ENCODE assay signal across 8 mouse cellular contexts in the genomic region with DNA sequence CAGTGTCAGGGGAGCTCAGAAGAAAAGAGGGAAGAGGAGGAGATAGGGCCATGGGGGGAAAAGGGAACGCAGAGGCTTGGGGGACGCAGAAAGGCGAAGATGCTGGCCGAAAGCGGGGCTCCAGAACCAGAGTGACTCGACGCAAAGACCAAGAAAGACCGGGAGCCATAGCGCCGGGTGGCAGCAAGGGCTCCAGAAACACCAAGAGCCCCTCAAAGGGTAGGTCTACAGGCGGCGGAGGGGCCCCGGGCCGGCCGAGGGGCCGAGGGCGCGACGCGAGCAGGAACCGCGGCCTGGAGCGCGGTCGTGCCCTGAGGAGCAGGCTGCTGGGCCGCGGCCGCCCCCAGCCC. TPM values are rescaled to one million over a fixed set of nuclear protein-coding genes. Genes with fewer than 3 reads are reported as not detected.
A peak's percentile ranks its signal among the peaks of the same experiment; 100 is the strongest.
DNase-seq lines count a peak whose midpoint lies in the region; ATAC-seq and TF ChIP-seq lines count a peak whose summit lies in the region.

No protein-coding gene starts in this region.

- H3K4me3 ChIP-seq in left cerebral cortex, adult 2 months = peak overlapping the region; percentile 87
- peak overlapping the region; percentile 99 for H3K4me3 ChIP-seq in embryonic facial prominence, embryonic 13.5 days
- H3K4me3 ChIP-seq in limb, embryonic 11.5 days (ENCODE audit: low read depth, low read length) = peak overlapping the region; percentile 100
- H3K4me3 ChIP-seq in neural tube, embryonic 14.5 days (ENCODE audit: low read depth, low read length) = peak overlapping the region; percentile 89

- WGBS in embryonic facial prominence, embryonic 13.5 days = under 1% methylated on average over 28 of the region's 28 CpGs
- 0% methylated on average over 28 of the region's 28 CpGs for WGBS in limb, embryonic 11.5 days
- WGBS in neural tube, embryonic 14.5 days = 0% methylated on average over 26 of the region's 28 CpGs

- H3K36me3 ChIP-seq in embryonic facial prominence, embryonic 13.5 days = peaks cover 38% of the 10 kb centered on the region
- peaks cover 28% of the 10 kb centered on the region for H3K36me3 ChIP-seq in limb, embryonic 11.5 days (ENCODE audit: control insufficient read depth, insufficient read depth, low read length)
- H3K36me3 ChIP-seq in neural tube, embryonic 14.5 days (ENCODE audit: control insufficient read depth, insufficient read depth, low read length) = peaks cover 28% of the 10 kb centered on the region

- peak overlapping the region; percentile 96 for H3K27ac ChIP-seq in left cerebral cortex, adult 2 months
- H3K27ac ChIP-seq in embryonic facial prominence, embryonic 13.5 days = peak overlapping the region; percentile 98
- H3K27ac ChIP-seq in limb, embryonic 11.5 days (replicated peaks; ENCODE audit: low read depth, low read length) = peak overlapping the region; percentile 91
- peak overlapping the region; percentile 92 for H3K27ac ChIP-seq in neural tube, embryonic 14.5 days (ENCODE audit: low read depth, low read length)

- DNase-seq in left cerebral cortex, adult 2 months (ENCODE audit: extremely low spot score in 1 of 2, low spot score in 2 of 2) = no peak
- no peak for DNase-seq in left cerebral cortex, postnatal 25 days (ENCODE audit: low spot score in 2 of 2)
- no peak for DNase-seq in limb, embryonic 11.5 days (ENCODE audit: low spot score)
- DNase-seq in thymus, postnatal 25 days = no peak
- DNase-seq in thymus, postnatal 14 days = no peak
- no peak for DNase-seq in ovary, adult 18-20 months (ENCODE audit: low spot score)

- no peak for ATAC-seq in embryonic facial prominence, embryonic 13.5 days (ENCODE audit: insufficient number of reproducible peaks, insufficient read depth, low FRiP score, low TSS enrichment, low read depth)
- no peak for ATAC-seq in limb, embryonic 11.5 days (ENCODE audit: insufficient number of reproducible peaks, low FRiP score, low TSS enrichment, low read depth)
- ATAC-seq in neural tube, embryonic 14.5 days (ENCODE audit: low read depth) = no peak; the same call in 1 of the 2 replicates

- H3K4me2 ChIP-seq in embryonic facial prominence, embryonic 13.5 days = peak overlapping the region; percentile 94
- peak overlapping the region; percentile 96 for H3K4me2 ChIP-seq in limb, embryonic 11.5 days (ENCODE audit: low read depth, severe bottlenecking)
- peak overlapping the region; percentile 89 for H3K4me2 ChIP-seq in neural tube, embryonic 14.5 days (ENCODE audit: low read depth, low read length)

- no peaks in the 10 kb centered on the region for H3K9me3 ChIP-seq in embryonic facial prominence, embryonic 13.5 days
- H3K9me3 ChIP-seq in limb, embryonic 11.5 days (ENCODE audit: control insufficient read depth, low read length) = no peaks in the 10 kb centered on the region
- H3K9me3 ChIP-seq in neural tube, embryonic 14.5 days (ENCODE audit: control insufficient read depth, low read length) = no peaks in the 10 kb centered on the region

- TF ChIP-seq CTCF in left cerebral cortex, adult 2 months (IDR thresholded peaks at IDR 0.05) = no peak

- peak overlapping the region; percentile 100 for H3K9ac ChIP-seq in embryonic facial prominence, embryonic 13.5 days
- H3K9ac ChIP-seq in limb, embryonic 11.5 days (ENCODE audit: low read length) = peak overlapping the region; percentile 99
- H3K9ac ChIP-seq in neural tube, embryonic 14.5 days (replicated peaks; ENCODE audit: low read depth, low read length) = peak overlapping the region; percentile 98

- H3K27me3 ChIP-seq in embryonic facial prominence, embryonic 13.5 days = no peaks in the 10 kb centered on the region
- no peaks in the 10 kb centered on the region for H3K27me3 ChIP-seq in limb, embryonic 11.5 days (ENCODE audit: control insufficient read depth, insufficient read depth, low read length)
- H3K27me3 ChIP-seq in neural tube, embryonic 14.5 days (ENCODE audit: control insufficient read depth, insufficient read depth, low read length) = no peaks in the 10 kb centered on the region

- H3K4me1 ChIP-seq in embryonic facial prominence, embryonic 13.5 days = peaks cover 27% of the 10 kb centered on the region
- peaks cover 11% of the 10 kb centered on the region; the same call in 1 of the 2 replicates for H3K4me1 ChIP-seq in limb, embryonic 11.5 days (ENCODE audit: control insufficient read depth, insufficient read depth, low read length)
- H3K4me1 ChIP-seq in neural tube, embryonic 14.5 days (ENCODE audit: control insufficient read depth, insufficient read depth, low read length) = peaks cover 26% of the 10 kb centered on the region

- intact Hi-C loops in left cerebral cortex, adult 2 months (cut with DNase I) = loop anchor here (1.0 kb wide), 1 partner anchor 29 kb away; a partner anchor contains a TSS
- intact Hi-C loops in left cerebral cortex, postnatal 25 days (cut with DNase I) = loop anchor here (1.0 kb wide), 1 partner anchor 29 kb away; a partner anchor contains a TSS

RNA-seq across cellular contexts. Expression of a gene that starts 0.5 kb away (rescaled TPM):
- total RNA-seq in left cerebral cortex, adult 2 months (2021) = 100 to 1,000 TPM; 285 to 321 TPM
- 100 to 1,000 TPM; 268 to 285 TPM for total RNA-seq in left cerebral cortex, postnatal 25 days (2021)
- polyA plus RNA-seq in embryonic facial prominence, embryonic 13.5 days (2015; fragmentation: Nextera tagmentation; extraction: Ambion mirVana) = 193 and 244 TPM in 2 replicates
- 215 and 234 TPM in 2 replicates for polyA plus RNA-seq in limb, embryonic 11.5 days (2014; fragmentation: Nextera tagmentation; extraction: Ambion mirVana)
- polyA plus RNA-seq in neural tube, embryonic 14.5 days (2014; fragmentation: Nextera tagmentation; extraction: Ambion mirVana) = 181 and 195 TPM in 2 replicates

RNA-seq across cellular contexts. Expression of a gene that starts 11.7 kb away (rescaled TPM):
- 10 to 100 TPM in 1 of 2 experiments, 1 to 10 TPM in 1; 8.0 to 14.4 TPM for total RNA-seq in left cerebral cortex, adult 2 months (2021)
- 10 to 100 TPM; 10.8 to 11.1 TPM for total RNA-seq in left cerebral cortex, postnatal 25 days (2021)
- polyA plus RNA-seq in embryonic facial prominence, embryonic 13.5 days (2015; fragmentation: Nextera tagmentation; extraction: Ambion mirVana) = 8.1 and 9.8 TPM in 2 replicates
- 3.4 and 3.9 TPM in 2 replicates for polyA plus RNA-seq in limb, embryonic 11.5 days (2014; fragmentation: Nextera tagmentation; extraction: Ambion mirVana)
- polyA plus RNA-seq in neural tube, embryonic 14.5 days (2014; fragmentation: Nextera tagmentation; extraction: Ambion mirVana) = 6.7 and 10.7 TPM in 2 replicates

RNA-seq across cellular contexts. Expression of a gene that starts 24.0 kb away (rescaled TPM):
- 1 to 10 TPM; 6.4 to 7.4 TPM for total RNA-seq in left cerebral cortex, adult 2 months (2021)
- 10 to 100 TPM in 1 of 2 experiments, 1 to 10 TPM in 1; 6.1 to 10.1 TPM for total RNA-seq in left cerebral cortex, postnatal 25 days (2021)
- 13.1 and 16.1 TPM in 2 replicates for polyA plus RNA-seq in embryonic facial prominence, embryonic 13.5 days (2015; fragmentation: Nextera tagmentation; extraction: Ambion mirVana)
- polyA plus RNA-seq in limb, embryonic 11.5 days (2014; fragmentation: Nextera tagmentation; extraction: Ambion mirVana) = 4.0 and 4.7 TPM in 2 replicates
- 3.7 and 8.8 TPM in 2 replicates for polyA plus RNA-seq in neural tube, embryonic 14.5 days (2014; fragmentation: Nextera tagmentation; extraction: Ambion mirVana)

RNA-seq across cellular contexts. Expression of a gene that starts 29.2 kb away (rescaled TPM):
- 100 to 1,000 TPM; 304 to 307 TPM for total RNA-seq in left cerebral cortex, adult 2 months (2021)
- total RNA-seq in left cerebral cortex, postnatal 25 days (2021) = 100 to 1,000 TPM; 286 to 292 TPM
- polyA plus RNA-seq in embryonic facial prominence, embryonic 13.5 days (2015; fragmentation: Nextera tagmentation; extraction: Ambion mirVana) = 65.1 and 67.8 TPM in 2 replicates
- 103 and 104 TPM in 2 replicates for polyA plus RNA-seq in limb, embryonic 11.5 days (2014; fragmentation: Nextera tagmentation; extraction: Ambion mirVana)
- 88.3 and 102 TPM in 2 replicates for polyA plus RNA-seq in neural tube, embryonic 14.5 days (2014; fragmentation: Nextera tagmentation; extraction: Ambion mirVana)

RNA-seq across cellular contexts. Expression of a gene that starts 30.0 kb away (rescaled TPM):
- total RNA-seq in left cerebral cortex, adult 2 months (2021) = under 1 TPM; 0.79 to 0.86 TPM
- total RNA-seq in left cerebral cortex, postnatal 25 days (2021) = under 1 TPM; 0.64 to 0.99 TPM
- polyA plus RNA-seq in embryonic facial prominence, embryonic 13.5 days (2015; fragmentation: Nextera tagmentation; extraction: Ambion mirVana) = 1.8 and 2.1 TPM in 2 replicates
- 0.45 and 0.54 TPM in 2 replicates for polyA plus RNA-seq in limb, embryonic 11.5 days (2014; fragmentation: Nextera tagmentation; extraction: Ambion mirVana)
- polyA plus RNA-seq in neural tube, embryonic 14.5 days (2014; fragmentation: Nextera tagmentation; extraction: Ambion mirVana) = 0.31 and 0.62 TPM in 2 replicates
